Mouse (Mus musculus): ENCODE data around the gene Pnmal1.

The Pnmal1 gene

GRCm38 (mm10) chr7:16959539-16960187 lies at the start of gene Pnmal1:
Gene Pnmal1 (plus strand): TSS chr7:16959679.
- DNase-seq (ENCODE audit: low spot score in 2 of 2), result peak; percentile 90 to 91

GRCm38 (mm10) chr7:16909909-16910308 lies 49.6 kb upstream of the Pnmal1 start:
- no peak for DNase-seq (ENCODE audit: low spot score in 2 of 2)

DNA sequence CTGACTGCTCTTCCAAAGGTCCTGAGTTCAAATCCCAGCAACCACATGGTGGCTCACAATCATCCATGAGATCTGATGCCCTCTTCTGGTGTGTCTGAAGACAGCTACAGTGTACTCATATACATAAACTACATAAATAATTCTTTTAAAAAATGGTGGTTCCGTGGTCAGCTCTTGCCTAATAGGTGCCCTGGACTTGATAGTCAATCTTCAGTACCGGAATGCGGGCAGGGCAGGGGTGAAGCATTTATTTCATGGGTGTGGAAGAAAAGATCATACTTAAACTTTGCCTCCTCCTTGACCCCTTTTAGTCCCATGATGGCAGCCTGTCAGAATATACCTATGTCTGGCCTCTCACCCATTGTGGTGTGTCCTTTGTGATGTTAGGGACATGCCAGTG lies 47.6 kb upstream of the Pnmal1 start:
- no peak for DNase-seq (ENCODE audit: low spot score in 2 of 2)

DNA sequence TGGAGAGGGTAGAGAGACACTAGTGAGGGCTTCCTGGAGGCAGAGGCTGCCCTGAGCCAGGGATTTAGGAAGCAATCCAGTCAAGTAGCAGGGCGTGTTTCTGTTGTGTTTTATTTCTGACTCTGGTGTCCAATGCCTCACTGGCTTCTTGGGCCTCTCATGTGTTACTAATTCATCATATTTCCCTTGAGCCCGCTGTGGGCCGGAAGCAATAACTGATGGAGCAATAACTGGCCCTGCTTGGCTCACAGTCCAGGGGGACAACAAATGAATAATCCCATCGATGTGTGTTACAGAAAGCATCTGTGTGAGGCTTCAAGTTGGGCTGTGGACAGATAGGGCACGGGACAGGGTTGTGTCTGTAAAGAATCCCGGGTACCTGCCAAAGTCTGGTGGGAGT lies 47.1 kb upstream of the Pnmal1 start:
- DNase-seq (ENCODE audit: low spot score in 2 of 2), result no peak

- DNase-seq (ENCODE audit: low spot score in 2 of 2), result peak in 1 of 2 experiments; percentile 69
Observed at GRCm38 (mm10) chr7:16913806-16914452, 45.5 kb upstream of the Pnmal1 start.

DNA sequence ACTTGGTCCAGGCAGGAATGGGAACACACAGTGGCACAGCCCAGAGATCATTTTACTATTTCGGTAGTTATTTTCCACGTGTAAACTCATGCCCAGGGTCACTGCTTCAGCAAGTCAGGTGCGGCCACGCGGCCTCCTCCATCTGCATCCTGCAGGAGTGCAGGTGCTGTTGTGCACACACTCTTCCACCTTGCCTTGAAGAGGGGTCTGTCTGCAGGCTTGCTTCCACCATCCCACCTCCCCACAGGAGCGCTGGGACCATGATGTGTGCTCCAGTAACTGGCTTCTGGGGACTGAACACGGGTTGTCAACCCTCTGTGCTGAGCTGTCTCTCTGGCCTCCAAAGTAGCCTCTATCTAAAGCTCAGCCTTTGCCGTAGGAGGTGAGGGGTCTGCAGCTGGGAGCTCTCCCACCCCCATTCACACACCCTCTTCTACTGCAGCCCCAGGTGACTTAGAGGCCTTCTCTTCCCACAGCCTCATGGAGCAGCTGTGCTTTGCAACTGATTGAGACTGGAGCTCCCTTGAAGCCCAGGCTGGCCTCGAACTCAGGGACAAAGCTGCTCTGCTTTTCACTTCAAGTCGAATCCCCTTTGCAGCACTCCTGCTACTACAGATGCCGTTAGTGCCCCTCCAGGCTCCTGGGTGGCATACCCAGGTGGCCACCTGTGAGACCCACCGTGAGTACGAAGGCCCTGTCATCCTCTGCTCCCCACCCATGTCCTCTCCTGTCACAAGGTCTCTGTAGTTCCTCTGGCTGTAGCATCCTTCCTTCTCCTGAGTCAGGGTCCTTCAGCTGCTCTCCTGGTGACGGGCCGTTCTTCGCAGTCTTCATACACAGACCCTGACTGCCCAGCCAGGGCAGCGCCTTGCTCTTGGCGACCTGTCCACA lies 44.8 kb upstream of the Pnmal1 start:
- DNase-seq (ENCODE audit: low spot score in 2 of 2), result no peak

DNA sequence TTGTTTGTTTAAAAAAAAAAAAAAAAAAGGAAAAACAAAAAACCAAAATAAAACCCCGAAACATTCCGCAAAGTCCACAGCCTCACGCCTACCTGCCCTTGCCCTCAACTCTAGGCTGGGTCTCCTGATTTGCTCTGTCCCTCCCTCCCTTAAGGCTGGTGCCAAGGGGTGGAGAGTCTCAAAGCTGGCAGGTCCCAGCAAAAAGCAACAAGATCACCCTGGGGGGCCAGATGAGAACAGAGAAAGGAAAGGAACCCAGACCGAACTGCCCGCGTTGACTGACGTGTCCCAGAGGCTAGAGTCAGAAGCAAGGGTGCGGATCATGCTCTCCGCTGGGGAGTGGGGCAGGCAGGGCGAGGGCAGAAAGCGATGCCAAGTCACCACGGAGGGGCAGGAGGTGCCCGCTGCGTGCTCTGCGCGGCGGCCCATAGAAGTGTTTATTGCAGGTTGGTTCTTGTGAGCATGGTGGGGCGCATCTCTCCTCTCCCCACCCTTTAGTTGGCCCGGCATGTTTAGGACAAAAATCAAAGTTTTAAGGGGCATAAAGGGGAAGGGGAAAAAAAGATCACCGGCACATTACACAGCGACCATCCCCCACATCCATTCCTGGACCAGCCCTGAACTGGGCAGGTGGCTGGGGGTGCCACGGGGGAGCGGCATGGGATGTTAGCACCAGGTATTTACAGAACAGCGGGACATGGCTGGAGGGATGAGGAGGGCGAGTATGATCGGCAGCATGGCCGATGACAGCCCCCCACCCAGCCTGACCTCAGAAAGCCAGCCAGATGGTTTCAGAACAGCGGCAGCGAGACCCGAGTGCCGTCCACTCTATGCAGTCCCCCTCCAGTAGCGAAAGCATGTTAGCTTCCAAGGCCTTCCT lies 43.8 kb upstream of the Pnmal1 start:
- no peak for DNase-seq (ENCODE audit: low spot score in 2 of 2)

DNA sequence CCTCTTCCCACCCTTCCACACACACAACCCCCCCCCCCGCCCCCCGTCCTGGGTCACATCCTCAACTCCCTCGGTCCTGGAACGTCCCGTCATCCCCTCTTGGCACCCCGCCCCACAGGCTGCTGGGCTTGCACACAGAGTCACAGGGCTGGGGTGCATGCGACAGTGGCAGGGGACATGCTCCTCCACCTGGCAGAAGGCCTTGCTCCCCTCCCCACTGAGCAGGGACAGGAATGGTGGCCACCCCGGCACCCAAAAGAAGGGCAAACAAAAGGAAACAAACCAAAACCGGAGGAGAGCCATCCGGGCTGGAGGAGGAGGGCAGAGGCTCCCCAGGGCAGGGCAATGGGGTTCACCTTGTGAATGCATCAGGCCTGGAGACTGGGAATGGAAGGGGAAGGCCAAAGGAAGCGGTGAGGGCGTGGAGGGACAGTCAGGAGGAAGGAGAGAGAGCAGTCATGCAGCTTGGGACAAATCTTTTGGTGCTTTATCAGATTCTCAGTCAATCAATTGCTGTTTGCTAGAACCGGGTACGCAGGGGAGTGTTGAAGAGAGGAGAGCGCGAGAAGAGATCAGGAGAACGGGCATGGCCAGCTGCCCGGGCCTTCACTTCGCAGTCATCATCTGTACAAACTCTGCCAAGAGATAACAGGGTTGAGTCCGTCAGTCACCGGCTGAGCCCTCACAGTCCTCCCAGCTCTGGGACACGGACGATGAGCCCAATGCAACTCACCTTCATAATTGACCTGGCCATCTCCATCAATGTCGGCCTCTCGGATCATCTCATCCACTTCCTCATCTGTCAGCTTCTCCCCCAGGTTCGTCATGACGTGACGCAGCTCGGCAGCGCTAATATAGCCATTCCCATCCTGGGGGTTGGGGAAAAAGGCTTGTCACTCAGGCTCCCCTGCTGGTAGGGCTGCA lies 42.9 kb upstream of the Pnmal1 start:
- no peak for DNase-seq (ENCODE audit: low spot score in 2 of 2)

- no peak for DNase-seq (ENCODE audit: low spot score in 2 of 2)
Observed at GRCm38 (mm10) chr7:16917447-16917846, 42.0 kb upstream of the Pnmal1 start.

- DNase-seq (ENCODE audit: low spot score in 2 of 2), result peak in 1 of 2 experiments; percentile 53
Observed at GRCm38 (mm10) chr7:16918014-16918413, 41.5 kb upstream of the Pnmal1 start.

- DNase-seq (ENCODE audit: low spot score in 2 of 2), result no peak
Observed at GRCm38 (mm10) chr7:16918670-16919069, 40.8 kb upstream of the Pnmal1 start.

DNA sequence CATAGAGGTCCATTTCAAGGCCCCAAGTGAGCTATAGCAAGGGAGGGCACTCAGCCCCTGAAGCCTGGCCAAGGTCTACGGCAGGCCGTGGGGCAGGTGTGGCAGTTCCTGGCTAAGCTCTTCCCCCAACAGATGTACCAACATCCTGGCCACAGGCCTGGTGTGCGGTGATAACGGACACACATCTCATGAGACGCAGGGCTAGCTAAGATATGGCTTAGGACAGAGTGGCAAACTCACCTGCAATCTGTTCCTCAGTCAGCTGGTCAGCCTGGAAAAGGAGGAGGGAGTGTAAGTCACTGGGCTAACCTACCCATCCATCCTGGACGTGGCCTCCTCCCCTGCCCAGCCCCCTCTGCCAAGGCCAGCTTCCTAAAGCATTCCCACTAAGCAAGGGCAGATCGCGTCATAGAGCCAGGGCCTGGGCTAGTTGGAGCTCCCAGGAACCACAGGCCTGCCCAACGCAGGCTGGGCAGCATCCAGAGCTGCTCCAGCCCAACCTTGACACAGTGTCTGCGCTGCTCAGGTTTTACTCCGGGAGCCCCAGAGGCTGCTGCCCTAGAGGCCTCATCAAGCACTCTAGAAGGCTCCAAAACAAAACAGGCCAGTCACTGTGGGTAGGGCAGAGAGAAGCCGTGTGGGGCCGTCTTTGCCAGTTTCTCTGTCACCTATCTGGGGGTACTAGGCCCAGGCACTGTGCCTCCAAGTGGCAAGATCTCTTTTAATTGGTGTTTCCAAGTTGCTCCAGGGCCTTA lies 39.9 kb upstream of the Pnmal1 start:
- DNase-seq (ENCODE audit: low spot score in 2 of 2), result no peak

DNA sequence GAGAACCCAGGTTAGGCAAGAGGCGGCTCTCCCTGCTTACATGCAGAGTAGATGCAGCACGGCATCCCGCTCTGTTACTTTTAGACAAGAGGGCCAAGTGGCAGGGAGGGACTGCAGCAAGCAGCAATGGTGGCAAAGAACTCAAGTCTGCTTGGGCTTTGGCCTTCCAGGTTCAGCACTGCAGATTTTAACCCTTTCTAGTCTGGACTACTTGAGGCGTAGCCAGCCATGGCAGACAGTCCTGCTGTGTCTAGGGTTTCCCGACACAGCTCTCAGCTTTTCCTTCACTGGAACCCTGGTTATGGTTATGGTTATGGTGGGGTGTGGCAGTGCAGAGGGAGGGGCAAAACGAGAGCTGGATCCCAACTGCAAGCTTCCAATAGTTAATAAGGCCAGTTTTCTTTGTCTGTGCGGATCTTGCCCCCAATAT lies 39.3 kb upstream of the Pnmal1 start:
- no peak for DNase-seq (ENCODE audit: low spot score in 2 of 2)

GRCm38 (mm10) chr7:16920818-16921791 lies 38.4 kb upstream of the Pnmal1 start:
- peak in 1 of 2 experiments; percentile 49 for DNase-seq (ENCODE audit: low spot score in 2 of 2)

GRCm38 (mm10) chr7:16921881-16922335 lies 37.6 kb upstream of the Pnmal1 start:
- peak in 1 of 2 experiments; percentile 28 for DNase-seq (ENCODE audit: low spot score in 2 of 2)

- DNase-seq (ENCODE audit: low spot score in 2 of 2), result peak in 1 of 2 experiments; percentile 42
Observed at GRCm38 (mm10) chr7:16922360-16922973, 37.0 kb upstream of the Pnmal1 start.

DNA sequence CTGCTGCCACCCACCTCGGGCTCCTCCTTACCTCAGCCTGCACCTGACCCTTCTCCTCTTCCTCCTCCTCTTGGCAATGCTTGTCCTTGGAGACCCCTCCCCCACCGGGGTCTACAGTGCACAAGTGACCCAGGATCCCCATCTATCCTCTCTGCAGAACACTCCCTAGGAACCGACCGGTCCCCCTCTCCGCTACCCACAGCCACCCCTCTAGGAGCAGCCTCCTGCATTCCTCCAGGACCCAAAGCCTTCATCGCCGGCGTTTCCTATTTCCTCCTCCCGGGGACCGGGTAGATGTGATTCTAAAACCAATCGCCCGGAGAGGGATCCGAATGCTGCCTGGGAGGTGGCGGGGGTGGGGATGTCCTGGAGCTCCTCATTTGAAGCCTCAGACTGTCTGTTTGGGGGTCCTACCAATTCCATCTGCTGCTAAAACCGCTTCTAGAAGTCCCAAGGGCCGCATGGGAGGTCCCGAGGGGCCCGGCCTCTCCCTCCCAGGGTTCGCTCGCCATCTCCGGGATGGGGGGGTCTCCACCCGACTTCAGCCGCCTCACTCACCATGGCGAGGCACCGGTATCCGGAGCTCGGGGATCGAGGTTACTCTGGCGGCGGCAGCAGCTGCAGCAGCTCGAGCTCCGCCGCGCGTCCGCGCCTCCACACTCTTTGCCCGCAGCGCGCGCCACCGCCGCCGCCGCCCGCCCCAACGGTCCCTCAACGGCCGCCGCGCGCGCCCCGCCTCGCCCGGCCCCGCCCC lies 36.0 kb upstream of the Pnmal1 start:
- peak; percentile 60 to 77 for DNase-seq (ENCODE audit: low spot score in 2 of 2)
